Mouse (Mus musculus): Measurements from ENCODE around the gene Ggt1. TPM values are rescaled to one million over a fixed set of nuclear protein-coding genes. Genes with fewer than 3 reads are reported as not detected.

Ggt1 gene
- total RNA-seq, 2 experiments from 2014 or later: not detected

DNA sequence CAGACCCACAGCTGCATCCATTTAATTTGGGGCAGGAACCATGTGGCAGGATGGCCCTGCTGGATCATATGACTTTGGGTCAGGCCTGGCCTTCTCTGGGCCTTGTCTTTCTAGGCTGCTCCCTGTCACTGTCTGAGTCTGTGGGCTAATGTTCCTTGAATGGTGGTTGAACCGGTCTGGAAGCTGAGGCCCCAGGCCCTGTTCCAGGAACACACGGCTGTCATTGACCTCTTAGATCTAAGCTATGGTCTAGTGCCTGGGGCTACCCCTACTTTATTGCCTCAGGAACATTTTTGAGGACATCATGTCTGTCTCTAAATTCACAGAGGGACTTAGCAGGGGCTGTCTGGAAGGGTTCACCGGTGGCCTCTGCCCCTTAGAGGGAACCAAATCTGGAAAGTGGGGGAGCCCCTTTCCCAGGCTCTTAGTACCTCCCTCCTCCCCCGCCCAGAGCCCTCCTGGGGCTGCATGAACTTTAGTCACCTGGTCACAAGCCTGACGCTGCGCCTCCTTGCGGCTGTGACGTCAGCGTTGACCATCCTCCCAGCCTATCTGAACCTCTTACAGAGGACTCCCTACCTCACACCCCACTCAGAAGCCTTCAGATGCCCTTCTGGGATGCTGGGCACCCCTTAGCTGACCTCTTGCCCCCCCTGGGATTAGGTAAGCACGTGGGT, 9.7 kb downstream of the Ggt1 start:
- intact Hi-C loops (cut with DNase I): no loop called here
- DNase-seq: no peak

DNA sequence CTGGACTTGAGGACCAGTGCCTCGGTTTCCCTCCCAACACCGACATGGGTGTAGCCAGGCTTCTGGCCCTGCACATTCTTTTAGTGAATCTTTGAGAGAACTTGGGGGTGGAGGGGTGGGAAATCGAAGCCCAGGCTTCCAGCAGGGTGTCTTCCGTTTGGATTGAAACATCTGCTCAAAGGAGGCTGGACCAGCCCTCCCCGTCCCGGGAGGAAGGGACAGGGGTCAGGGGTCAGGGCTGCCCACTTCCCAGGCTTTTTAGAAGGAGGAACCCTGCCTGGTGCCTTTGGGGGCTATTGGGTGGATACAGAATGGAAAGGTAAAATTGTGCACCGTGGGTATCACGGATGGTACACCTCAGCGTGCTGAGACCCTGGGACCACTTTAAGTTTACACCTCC, 10.5 kb downstream of the Ggt1 start:
- intact Hi-C loops (cut with DNase I): no loop called here
- no peak for DNase-seq

DNA sequence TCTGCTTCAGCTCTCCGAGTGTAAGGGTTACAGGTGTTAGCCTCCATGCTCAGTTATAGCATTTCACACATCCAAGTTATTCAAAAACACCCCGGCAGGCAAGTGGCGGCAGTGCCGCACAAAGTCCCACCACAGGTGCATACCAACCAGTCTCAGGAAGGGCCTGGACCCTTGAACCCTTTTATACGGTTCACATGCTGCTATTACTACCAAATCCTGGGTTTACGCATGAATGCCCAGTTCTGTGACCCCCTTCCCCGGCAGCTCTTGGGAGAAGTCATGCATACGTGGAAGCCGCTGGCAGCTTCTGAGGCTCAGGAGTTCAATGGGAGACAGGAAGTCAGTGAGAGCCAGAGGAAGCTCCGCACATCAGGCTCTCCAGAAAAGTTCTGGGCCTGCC, 11.8 kb downstream of the Ggt1 start:
- intact Hi-C loops (cut with DNase I): no loop called here
- DNase-seq: no peak

DNA sequence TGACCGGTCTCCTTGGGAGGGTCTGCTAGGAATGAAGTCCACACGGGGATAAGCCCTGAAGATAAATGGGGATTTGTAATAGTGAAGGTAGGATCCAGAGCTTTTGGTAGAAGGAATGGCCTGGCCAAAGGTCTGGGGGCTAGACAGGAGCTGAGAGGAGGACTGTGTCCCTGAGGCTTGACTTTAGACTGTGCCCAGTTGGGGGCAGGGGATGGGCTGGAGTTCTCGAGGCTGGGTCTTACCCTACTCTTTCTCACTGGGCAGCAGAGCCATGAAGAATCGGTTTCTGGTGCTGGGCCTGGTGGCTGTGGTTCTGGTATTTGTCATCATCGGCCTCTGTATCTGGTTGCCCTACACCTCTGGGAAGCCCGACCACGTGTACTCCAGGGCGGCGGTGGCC, 12.6 kb downstream of the Ggt1 start:
- DNase-seq: no peak
- intact Hi-C loops (cut with DNase I): no loop called here

DNA sequence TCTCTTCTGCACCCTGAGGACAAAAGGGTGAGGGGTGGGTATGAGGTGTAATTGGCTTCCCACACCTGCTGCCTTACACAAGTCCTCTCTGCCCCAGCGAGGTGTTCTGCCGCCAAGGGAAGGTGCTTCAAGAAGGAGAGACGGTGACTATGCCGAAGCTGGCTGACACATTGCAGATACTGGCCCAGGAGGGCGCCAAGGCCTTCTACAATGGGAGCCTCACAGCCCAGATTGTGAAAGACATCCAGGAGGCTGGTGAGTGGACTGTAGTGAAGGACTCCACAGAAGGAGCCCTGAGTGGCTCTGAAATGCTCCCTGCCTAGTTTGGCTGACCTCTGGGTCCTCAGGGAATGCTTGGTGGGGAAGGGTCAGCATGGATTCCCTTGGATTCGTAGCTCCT, 17.7 kb downstream of the Ggt1 start:
- intact Hi-C loops (cut with DNase I): no loop called here
- DNase-seq: no peak

DNA sequence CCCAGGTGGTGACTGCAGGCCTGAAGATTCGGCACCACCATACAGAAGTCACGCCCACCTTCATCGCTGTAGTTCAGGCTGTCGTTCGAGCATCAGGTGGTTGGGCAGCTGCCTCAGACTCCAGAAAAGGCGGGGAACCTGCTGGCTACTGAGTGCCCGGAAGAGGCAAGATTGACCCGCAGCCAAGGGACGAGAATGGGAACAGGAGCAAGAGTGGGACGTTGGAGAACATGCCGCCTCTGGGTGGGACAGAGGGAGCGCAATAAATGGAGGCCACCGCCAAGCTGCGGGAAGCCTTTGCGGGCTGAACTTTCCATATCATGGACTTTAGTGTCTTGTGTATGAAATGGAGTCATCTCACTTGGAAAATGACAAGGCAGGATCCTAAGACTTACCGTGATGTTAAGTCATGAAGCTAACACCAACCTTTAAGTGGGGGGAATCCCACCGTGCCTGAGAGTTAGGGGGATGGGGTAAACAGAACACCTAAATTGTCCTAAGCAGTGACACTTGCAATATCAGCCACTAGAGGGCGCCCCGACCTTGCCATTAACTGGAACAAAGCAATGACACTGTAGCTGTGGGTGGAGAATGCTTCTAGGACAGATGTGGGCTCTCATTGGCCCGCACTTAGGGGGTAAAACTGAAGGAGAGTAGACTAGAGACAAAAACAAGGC, 24.6 kb downstream of the Ggt1 start:
- peak; percentile 89 to 94 for DNase-seq
- intact Hi-C loops (cut with DNase I): loop anchor here (1.0 to 5.0 kb wide), 5 partner anchors 49 to 366 kb away; partner anchors contain the start of genes Gm5134 and Gstt2

DNA sequence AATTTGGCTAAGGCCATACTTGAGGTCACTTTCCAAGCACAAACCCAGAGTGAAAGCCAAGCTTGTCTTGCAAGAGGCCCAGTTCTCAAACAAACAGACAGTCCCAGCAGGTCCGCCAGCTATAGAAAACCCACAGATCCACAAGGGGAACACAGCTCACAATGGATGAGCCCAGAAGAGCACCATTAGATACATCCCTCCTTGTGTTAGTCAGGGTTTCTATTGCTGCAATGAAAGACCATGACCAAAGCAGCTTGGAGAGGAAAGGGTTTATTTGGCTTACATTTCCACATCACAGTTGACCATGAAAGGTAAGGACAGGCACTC, 25.1 kb downstream of the Ggt1 start:
- intact Hi-C loops (cut with DNase I): loop anchor here (1.0 to 5.0 kb wide), 5 partner anchors 49 to 366 kb away; partner anchors contain the start of genes Gm5134 and Gstt2
- DNase-seq: no peak

DNA sequence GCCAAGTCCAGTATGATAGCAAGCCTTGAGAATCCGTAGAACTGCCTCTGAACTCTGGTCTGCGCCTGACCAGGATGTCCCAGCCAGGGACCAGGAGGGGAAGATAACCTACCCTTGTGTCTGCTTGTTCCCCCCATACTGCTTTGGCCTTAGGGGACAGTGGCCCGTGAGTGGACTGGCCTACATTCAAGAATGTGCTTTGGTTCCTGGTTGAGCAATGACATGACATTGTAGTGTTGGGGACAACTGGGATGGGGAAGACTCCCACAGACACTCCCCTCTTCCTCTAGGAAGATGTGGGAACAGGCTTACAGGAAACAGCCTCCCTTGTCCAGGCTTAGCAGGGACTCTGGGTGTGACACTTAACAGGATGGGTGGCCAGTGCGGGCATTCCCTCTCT, 26.4 kb downstream of the Ggt1 start:
- DNase-seq: peak; percentile 43 to 48
- intact Hi-C loops (cut with DNase I): loop anchor here (2.0 to 5.0 kb wide), 4 partner anchors 115 to 365 kb away; partner anchors contain the start of genes Gm5134 and Gstt2

DNA sequence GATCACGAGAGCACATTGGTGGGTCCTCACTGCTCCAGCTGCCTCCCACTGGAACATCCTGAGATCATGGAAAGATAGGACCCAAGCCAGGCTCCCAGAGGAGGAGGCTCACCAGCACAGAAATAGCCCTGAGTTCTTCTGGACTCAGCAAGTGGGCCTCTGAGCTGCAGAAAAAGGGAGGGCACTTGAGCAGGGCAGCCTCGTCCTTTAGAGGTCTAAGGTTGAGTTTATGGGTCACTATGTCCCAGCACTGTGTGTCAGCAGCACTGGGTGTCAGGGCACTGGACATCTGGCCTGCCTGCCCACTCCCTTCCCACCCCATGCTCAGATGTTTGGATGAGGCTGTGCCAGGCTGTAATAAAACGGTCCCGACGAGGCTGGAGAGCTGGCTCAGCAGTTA, 26.9 kb downstream of the Ggt1 start:
- peak; percentile 43 to 46 for DNase-seq

DNA sequence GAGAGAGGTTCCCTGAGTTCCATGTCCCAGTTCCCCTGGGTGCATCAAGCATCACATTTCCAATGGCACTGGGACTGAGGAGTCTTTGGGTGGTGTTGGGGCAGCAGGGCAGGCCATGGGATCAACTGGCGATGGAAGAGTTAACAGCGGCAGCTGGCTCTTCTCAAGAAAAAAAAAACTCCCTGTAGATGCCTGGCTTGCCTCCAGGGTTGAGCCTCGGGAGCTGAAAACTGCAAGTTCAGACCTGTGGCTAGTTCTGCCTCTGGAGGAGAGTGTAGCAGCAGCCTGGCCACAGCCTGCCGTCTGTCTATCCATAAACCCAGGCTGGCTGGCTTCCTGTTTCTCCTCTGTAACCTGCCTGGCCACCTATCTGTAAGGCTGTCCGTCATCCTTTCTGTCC, 27.7 kb downstream of the Ggt1 start, which contains the start of gene Ggt5:
Ggt5 (plus strand) TSS at position 212 of the 400 bp plus-strand sequence.
- DNase-seq: peak; percentile 72 to 77
- intact Hi-C loops (cut with DNase I): loop anchor here (5.0 kb wide), 3 partner anchors 248 to 363 kb away; partner anchors contain the start of genes Gm5134 and Gstt2

More for the DNA sequence above, 26.9 kb downstream of the Ggt1 start:
- intact Hi-C loops (cut with DNase I): loop anchor here (5.0 kb wide), 3 partner anchors 249 to 364 kb away; partner anchors contain the start of genes Gm5134 and Gstt2

DNA sequence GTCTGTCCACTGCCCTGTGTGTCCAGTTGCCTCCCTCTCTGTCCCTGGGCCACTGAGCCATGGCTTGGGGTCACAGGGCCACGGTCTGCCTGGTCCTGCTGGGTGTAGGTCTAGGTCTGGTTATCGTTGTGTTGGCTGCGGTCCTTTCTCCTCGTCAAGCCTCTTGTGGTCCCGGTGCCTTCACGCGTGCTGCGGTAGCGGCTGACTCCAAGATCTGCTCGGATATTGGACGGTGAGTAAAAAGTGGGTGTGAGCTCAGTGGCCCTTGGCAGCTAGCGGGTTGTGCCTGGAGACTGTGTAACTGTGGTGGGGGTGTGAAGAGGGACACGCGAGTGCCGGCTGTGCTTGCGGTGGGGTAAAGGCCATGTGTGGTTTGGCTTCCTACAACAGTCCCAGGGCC, 28.2 kb downstream of the Ggt1 start:
- intact Hi-C loops (cut with DNase I): loop anchor here (5.0 kb wide), 3 partner anchors 248 to 363 kb away; partner anchors contain the start of genes Gm5134 and Gstt2
- DNase-seq: peak; percentile 32 to 45

DNA sequence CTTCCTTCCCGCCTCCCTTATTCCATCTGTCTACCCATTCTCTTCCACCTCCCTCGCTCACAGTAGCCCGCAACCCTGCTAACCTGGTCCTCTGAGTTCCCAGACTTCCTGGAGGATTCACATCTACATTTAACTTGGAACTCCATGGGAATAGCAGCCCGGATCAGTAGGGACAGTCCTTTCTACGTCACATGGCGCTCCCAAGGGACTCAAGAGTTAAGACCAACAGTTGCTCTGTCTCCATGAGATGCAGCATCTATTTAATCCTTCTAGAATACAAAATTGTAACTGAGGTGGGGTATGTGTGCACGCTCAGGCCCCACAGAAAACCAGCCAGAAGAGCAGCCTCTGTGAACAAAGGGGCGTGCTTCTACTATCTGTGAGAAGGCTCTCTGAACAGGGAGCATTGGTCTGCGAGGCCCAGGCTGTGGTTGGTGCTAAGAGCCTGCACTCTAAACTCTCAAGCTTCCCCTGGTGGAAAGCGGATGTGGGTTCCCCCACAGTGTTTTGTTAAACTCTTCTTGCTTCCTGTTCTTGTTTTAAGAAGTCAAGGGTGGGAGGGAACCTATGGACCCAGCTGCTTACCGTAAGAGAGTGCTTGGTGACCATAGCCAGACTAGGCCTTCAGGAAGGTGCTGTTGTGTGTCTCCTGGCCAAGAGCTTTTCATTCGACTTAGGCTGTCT, 29.9 kb downstream of the Ggt1 start:
- peak; percentile 52 to 54 for DNase-seq
- intact Hi-C loops (cut with DNase I): no loop called here

DNA sequence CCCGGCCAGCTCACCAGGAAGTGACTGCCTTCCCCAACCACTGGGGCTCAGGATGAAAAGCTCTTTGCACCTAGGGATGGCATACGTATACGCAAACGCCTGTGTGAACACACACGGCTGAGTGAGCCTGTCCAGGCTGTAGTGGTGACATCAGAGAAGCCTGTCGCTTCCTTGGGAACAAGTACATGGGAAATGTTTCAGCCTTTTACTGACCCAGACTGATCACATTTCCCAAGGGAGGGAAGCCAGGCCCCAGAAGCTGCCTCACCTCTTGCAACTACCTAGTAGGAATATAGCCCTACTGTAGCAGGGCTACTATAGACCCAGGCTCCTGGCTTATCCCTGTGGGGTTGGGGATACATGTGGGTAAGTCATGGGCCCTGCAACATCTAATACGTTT, 31.2 kb downstream of the Ggt1 start:
- intact Hi-C loops (cut with DNase I): no loop called here
- no peak for DNase-seq

DNA sequence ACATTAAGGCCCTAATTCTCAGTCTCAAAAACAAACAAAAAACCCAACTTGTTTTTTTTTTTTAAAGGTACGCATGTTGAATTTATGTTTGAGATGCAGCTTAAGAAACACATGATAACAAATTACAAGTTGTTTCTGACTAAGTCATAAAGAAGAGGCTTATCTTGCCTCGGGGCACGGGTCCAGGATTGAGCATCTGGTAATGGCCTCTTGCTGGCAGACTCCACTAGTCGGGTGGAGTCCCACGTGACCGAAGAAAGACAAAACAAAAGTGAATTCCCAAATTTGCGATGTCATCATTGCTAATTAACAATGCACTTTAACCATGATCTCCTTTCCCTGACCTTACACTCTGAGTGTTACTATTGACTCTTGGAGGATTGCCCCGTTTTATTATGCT, 34.6 kb downstream of the Ggt1 start:
- peak; percentile 83 to 86 for DNase-seq
- intact Hi-C loops (cut with DNase I): no loop called here

DNA sequence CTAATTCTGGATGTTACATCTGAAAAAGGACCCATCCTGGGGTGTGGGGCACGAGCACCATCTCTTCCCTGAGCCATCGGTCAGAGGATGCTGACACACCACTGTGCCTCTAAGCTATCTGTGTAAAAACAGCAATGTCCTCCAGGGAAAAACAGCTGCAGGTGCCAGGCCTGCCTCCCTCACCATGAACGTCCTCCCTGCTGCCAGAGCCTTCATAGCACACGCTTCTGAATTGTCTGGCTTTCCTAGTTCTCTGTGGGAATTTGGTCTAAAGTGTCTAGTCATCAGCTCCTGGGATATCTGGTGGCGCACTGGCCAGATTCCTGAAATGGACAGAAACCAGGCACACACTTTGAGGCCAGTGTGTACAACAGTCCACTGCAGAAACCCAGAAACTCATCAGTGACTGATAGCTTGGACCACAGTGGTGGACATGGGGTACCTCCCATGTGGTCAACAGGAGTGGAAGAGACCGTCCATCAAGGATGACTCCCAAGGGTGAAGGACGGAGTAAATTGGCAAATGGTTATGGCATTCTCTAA, 38.9 kb downstream of the Ggt1 start:
- no peak for DNase-seq
- intact Hi-C loops (cut with DNase I): no loop called here

DNA sequence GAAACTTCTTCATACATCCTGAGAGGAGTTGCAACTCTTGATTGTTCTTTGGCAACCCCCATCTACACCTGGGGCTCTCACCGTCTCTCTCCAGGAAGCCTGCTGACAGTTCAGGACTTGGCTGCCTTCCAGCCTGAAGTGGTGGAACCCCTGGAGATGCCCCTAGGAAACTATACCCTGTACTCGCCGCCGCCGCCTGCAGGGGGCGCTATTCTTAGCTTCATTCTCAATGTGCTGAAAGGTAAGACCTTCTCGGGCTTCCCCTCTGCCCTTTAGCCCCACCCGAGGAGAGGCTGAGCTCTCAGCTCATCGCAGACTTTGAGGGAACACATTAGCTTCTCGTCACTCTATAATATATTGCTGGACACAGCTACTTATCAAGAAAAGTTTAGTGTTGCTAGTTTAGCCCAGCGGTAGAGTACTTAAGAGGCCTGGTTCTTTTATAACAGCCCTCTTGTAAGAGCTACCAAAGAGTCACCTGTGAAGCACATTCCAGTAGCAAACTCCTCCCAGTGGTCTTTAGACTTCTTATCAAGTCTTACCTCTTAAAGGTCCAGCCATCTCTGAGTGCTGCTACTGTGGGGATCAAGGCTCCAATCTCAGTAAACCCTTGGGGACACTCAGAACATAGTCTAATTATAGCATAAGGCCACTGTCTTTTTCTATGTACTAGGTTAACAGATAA, 43.9 kb downstream of the Ggt1 start:
- DNase-seq: no peak
- intact Hi-C loops (cut with DNase I): no loop called here

DNA sequence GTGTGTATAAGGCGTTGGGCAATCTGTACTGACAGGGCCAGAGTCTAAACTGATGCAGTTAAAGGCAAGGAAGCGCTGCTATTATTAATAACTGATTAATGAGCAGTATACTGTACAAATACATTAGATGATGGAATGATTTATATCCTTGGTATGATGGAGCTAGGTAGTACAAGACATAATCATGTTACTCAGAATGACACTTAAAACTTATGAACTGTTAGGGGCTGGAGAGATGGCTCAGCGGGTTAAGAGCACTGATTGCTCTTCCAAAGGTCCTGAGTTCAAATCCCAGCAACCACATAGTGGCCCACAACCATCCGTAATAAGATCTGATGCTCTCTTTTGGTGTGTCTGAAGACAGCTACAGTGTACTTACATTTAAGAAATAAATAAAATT, 45.8 kb downstream of the Ggt1 start:
- DNase-seq: no peak
- intact Hi-C loops (cut with DNase I): no loop called here

DNA sequence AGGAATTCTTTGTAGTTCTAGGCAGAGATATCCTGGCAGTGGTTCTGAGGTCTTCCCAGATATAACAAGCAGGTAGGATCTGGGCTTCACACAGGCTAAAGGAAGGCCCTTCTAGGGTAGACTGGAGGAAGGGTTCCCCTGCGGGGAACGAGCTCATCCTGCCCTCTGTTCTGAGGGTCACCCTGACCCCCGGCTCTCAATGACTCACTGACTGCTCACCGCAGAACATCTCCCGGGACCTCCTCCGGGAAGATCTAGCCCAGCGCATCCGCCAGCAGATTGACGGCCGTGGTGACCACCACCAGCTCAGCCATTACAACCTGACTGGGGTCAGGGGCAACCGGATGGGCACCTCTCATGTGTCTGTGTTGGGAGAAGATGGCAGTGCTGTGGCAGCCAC, 47.6 kb downstream of the Ggt1 start:
- intact Hi-C loops (cut with DNase I): no loop called here
- DNase-seq: no peak

DNA sequence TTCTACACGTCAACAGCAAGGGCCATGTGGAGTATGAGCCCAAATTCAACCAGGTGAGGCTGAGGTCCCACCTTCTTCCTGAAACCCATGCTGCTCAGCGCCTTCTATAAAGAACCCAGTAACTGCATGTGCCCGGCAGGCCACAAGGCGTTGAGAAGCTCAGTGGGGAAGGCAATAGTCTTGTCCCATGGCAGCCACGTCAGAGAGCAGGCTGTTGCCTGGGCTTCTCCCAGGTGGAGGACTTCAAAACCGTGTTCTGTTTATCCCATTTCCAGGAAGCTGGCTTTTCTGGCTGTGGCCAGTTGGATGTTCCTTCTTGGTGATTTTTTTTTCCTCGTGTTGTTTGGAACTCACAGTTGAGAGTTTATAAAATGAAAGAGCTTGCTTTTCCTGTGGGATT, 49.1 kb downstream of the Ggt1 start:
- intact Hi-C loops (cut with DNase I): no loop called here

DNA sequence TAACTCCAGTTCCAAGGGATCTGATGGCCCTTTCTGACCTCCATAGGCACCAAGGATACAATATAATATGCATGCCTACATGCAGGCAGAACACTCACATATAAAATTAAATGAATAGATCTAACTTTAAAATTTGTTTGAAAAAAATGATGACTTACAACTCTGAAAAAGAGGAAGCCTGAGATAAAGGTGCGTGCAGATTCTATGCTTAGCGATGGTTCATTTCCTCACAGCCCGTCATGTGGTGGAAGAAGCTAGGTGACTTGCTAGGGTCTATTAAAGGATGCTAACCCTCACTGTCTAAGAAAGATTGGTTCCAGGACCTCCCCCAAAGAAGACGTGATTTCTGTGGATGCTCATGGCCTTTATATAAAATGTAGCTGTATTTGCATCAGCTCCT, 54.6 kb downstream of the Ggt1 start:
- intact Hi-C loops (cut with DNase I): no loop called here

More for the DNA sequence above, 49.1 kb downstream of the Ggt1 start:
- no peak for DNase-seq

More for the DNA sequence above, 54.6 kb downstream of the Ggt1 start:
- no peak for DNase-seq

Data from heart, postnatal 14 days (tissue).